Mouse (Mus musculus) 3134 (cell line): ENCODE data around the gene Upk1a.

ENCODE experiments used
- DNase-seq: peaks from one replicate; pipeline ENCODE4 v3.0.0-alpha.2; 2011; ENCODE audit warnings: low spot score; ENCODE audit not compliant: insufficient read length; ENCODE audit errors: extremely low read depth

Upk1a gene

GRCm38 (mm10) chr7:30581547-30581946 lies 31.1 kb downstream of the Upk1a start:
- DNase-seq: no peak

GRCm38 (mm10) chr7:30579950-30580349 lies 32.7 kb downstream of the Upk1a start:
- DNase-seq: no peak

GRCm38 (mm10) chr7:30572969-30573368 lies 39.7 kb downstream of the Upk1a start:
- no peak for DNase-seq

DNA sequence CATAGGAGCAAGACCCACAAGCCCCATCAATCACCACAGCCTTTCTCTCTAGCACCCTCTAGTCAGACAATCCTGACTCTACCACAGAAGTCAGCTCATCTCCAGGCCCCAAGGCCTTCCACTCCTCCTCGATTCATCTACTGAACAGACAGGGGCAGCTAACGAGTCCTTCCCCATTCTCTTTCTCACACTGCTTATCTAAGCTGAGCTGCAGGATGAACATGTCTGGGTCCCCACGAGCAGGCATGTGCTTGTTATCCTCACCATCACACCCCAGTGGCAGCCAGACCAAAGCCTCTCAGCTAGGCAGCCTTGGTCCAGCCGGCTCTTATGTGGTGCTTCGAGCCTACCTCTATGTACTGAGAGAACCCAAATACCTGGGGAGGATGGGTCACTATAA lies 40.3 kb downstream of the Upk1a start:
- no peak for DNase-seq

DNA sequence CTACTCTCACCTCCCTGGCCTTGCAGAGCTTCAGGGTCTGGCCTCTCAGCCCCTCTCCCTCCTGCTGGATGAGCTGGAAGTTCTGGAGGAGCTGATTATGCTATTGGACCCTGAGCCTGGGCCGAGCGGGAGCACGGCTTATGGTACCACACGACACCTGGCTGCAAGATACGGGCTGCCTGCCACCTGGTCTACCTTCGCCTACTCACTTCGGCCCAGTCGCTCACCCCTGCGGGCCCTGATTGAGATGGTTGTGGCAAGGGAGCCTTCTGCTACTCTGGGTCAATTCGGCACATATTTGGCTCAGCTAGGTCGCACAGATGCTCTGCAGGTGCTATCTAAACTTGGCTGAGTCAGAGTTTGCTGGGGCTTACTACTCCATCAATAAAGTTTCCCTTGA lies 45.1 kb downstream of the Upk1a start:
- no peak for DNase-seq

GRCm38 (mm10) chr7:30566033-30566432 lies 46.6 kb downstream of the Upk1a start:
- no peak for DNase-seq

DNA sequence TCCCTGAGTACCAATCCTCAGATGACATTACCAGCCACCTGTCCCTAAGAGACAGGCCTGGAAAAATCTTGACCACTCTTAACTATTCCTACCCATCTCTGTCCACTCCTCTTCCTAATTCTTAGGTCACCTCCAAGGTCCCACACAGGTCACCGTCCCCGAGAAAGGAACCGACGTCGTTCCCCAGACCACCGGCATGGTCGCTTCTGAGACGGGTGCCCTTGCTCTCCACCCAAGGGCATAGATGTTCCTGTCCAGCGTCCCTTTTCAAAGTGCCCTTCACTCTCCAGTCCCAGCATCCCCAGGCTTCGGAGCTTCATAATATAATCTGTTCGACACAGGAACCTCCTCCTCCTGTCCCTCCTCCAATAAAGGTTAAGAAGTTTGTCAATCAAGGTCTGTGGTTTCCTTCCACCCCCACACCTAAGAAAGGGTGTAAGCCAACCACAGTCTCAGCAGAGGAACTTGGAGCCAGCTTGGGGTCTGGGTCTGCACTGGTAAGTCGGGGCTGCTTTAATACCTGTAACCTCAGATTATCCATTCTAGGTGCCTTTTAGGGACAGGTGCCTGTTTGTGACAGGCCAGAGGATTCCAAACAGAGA lies 47.6 kb downstream of the Upk1a start, which contains the start of gene Igflr1:
Igflr1 (plus strand) TSS at position 458 of the 602 bp plus-strand sequence.
- no peak for DNase-seq

- no peak for DNase-seq
These were observed 48.8 kb downstream of the Upk1a start for GRCm38 (mm10) chr7:30563906-30564280.

GRCm38 (mm10) chr7:30563117-30563905 lies 49.3 kb downstream of the Upk1a start, which contains the start of the genes U2af1l4, Gm49396 and Psenen:
Gene U2af1l4, plus strand, starts transcription at chr7:30563301.
Gene Gm49396, plus strand, starts transcription at chr7:30563344.
Gene Psenen, minus strand, starts transcription at chr7:30563627.
- peak; percentile 85 for DNase-seq

DNA sequence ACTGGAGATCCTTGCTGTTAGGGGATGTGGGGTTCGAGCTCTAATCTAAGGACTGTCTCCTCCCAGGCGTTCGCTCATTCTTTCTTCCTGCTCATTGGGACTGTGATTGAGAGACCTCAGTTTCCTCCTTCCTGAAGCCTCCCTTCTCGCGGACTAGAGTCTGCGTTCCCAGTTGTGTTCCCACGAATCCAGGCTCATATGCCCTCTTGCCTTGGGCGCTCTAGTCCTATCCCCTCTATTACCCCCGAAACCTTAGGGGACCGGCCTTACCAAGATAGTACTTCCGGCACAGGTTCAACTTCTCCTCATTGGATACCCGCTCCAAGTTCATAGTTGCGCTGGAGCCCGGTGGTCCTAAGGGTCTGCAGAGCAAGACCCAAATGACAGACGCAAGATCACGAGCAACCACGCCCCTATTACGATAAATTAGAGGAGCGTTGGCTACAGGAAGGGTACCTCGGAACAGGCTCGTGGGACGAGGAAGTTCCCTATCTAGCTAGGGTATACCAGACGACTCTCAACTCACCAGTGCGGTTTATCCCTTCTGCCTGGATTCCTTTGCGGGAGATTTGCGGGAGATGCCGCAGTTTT lies 50.0 kb downstream of the Upk1a start:
- DNase-seq: no peak

GRCm38 (mm10) chr7:30560296-30560695 lies 52.4 kb downstream of the Upk1a start:
- no peak for DNase-seq

DNA sequence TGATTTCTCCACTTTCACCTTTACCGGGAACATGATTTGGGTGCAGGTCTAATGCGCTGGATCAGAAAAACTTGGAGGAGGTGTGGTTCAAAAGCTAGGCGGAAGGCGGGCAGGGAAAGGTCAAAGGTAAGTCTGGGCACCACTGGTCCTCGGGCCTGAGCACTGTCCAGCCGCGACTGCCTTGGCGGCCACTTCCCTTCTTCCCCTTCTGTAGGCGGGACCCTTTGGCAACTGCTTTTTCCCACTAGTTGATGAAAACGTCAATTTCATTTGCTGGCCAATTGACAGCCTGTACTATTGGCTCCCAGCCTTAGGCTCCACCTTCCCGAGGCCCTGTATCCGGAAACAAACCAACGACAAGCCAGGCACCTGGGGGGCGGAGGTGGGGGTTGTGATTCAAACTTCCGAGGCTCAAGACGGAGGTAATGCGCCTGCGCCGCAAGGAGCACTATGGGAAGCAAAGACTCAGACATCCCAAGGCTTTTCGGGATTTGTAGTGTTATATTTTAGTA lies 53.1 kb downstream of the Upk1a start, which contains the start of gene Lin37:
Lin37 (minus strand) TSS at position 396 of the 512 bp plus-strand sequence.
- DNase-seq: peak; percentile 89

GRCm38 (mm10) chr7:30558656-30559442 lies 53.8 kb downstream of the Upk1a start:
- DNase-seq: no peak

DNA sequence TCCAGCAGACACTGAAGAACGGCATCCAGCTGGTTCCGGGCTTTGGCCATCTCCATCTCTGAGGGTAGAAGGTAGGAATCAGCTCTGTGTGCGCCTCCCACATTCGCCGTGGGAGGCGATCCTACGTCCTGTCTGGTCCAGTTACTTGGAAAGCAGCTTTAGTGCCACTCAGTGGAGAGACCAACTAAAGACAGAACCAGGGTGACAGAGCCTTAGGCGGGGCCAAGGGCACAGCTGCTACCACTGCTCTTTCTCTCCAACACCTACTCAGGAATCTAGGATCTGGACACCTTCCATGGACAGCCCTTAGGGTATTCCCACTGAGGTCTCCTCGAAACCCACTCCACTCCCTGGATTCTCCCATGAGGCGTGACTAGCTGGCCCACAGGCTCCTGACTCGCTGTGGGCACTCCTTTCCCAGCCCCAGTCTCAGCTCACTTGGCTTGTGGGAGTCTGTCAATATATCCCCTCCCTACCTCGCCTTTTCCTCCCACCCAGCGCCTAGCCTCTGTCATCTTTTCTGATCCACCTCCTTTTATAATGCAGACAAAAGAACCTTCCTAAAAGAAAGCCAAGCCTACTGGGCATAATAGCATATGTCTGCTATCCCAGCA lies 54.6 kb downstream of the Upk1a start:
- no peak for DNase-seq

DNA sequence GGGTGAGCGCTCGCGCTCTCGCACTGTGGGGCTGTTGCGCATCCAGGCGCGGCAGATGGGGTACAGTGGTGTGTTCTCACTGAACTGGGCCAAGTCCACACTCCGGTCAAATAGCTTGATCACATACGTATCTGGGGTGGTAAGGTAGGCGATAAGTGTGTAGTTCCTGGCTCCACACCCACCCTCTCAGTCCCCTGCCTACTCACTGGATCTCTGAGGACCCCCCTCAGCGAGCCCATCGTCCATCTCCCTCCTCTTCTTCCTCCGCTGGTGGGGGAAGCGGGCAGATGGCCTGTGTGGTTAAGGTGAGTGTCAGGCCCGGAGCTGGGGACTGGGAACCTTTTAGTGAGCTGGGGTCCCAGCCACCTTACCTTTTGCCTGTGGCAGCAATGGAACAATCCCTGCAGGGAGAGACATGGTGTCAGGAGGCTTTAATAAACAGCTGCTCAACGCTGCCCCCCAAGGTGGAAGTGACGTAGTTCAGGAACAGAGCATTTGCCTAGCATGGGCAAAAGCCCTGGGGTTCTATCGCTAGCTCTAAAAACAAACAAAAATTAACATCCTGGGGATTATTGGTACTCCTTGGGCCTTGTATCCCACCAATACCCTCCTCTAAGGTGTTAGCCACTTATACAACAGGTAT lies 55.6 kb downstream of the Upk1a start:
- no peak for DNase-seq

DNA sequence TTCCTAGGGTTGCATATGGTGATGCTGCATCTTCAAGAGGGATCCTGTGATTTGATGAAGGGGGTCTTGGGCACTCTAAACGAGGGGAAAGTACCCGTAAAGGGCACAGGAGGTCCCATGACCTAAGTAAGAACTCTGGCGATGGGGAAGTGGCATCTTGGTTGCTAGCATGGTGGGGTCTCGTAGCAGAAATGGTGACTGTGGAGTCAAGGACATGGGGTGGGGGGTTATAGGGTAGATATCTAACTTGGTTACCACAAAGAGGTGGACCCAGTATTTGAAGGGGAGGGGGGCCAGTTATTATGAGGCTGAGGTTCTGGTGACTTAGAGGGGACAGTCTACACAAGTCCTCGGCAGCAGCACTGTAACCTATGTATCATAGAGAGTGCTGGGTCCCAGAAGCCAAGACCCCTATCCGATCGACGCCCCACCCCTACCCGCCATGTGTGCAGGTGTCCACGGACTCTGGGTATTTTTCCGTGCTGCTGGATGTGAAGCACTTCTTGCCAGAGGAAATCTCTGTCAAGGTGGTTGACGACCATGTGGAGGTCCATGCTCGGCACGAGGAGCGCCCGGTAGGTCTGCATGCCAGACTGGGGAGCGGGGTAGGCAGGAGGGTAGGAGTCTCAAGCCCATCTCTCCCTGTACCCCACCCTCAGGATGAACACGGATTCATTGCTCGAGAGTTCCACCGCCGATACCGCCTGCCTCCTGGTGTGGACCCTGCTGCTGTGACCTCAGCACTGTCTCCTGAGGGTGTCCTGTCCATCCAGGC lies 58.6 kb downstream of the Upk1a start:
- peak; percentile 29 for DNase-seq
